Mouse (Mus musculus) neural tube, embryonic 10.5 days (tissue): ENCODE measurements around the gene Clhc1.

Experiments used
- DNase-seq: peaks from one replicate; pipeline ENCODE4 v3.0.0-alpha.2; 2017; ENCODE audit warnings: low spot score; ENCODE audit errors: extremely low spot score

Clhc1 gene

GRCm38 (mm10) chr11:29560990-29561389 lies 13.2 kb downstream of the Clhc1 start:
- no peak for DNase-seq

GRCm38 (mm10) chr11:29563406-29563805 lies 15.7 kb downstream of the Clhc1 start:
- DNase-seq = no peak

GRCm38 (mm10) chr11:29571536-29571935 lies 23.8 kb downstream of the Clhc1 start:
- DNase-seq = no peak

GRCm38 (mm10) chr11:29572656-29573055 lies 24.9 kb downstream of the Clhc1 start:
- DNase-seq = no peak

GRCm38 (mm10) chr11:29579610-29580009 lies 31.9 kb downstream of the Clhc1 start:
- no peak for DNase-seq

- DNase-seq = no peak
Observed at GRCm38 (mm10) chr11:29595217-29595616, 47.5 kb downstream of the Clhc1 start.

- DNase-seq = no peak
Observed at GRCm38 (mm10) chr11:29597159-29597558, 49.4 kb downstream of the Clhc1 start.

GRCm38 (mm10) chr11:29599000-29599399 lies 51.2 kb downstream of the Clhc1 start:
- DNase-seq = no peak

GRCm38 (mm10) chr11:29603581-29603980 lies 55.8 kb downstream of the Clhc1 start:
- DNase-seq = peak; percentile 5

GRCm38 (mm10) chr11:29607465-29607990 lies 59.8 kb downstream of the Clhc1 start:
- no peak for DNase-seq

- no peak for DNase-seq
Observed at GRCm38 (mm10) chr11:29609756-29610468, 62.2 kb downstream of the Clhc1 start.

- DNase-seq = no peak
Observed at GRCm38 (mm10) chr11:29612007-29612406, 64.3 kb downstream of the Clhc1 start.

- DNase-seq = no peak
Observed at GRCm38 (mm10) chr11:29613185-29613735, 65.5 kb downstream of the Clhc1 start.

- DNase-seq = no peak
Observed at GRCm38 (mm10) chr11:29614217-29614924, 66.6 kb downstream of the Clhc1 start.

- DNase-seq = no peak
Observed at GRCm38 (mm10) chr11:29622030-29622790, 74.5 kb downstream of the Clhc1 start.

GRCm38 (mm10) chr11:29623327-29623726 lies 75.6 kb downstream of the Clhc1 start:
- no peak for DNase-seq

GRCm38 (mm10) chr11:29626541-29626940 lies 78.8 kb downstream of the Clhc1 start:
- DNase-seq = no peak

- no peak for DNase-seq
Observed at GRCm38 (mm10) chr11:29627706-29628105, 80.0 kb downstream of the Clhc1 start.
